Mouse (Mus musculus): ENCODE measurements around the gene Tlr8.
"Not testable (repeated sequence)": the region's sequence is repeated elsewhere in the genome, so short reads cannot be mapped to it uniquely, and the experiment has no call there.

Tlr8 gene

GRCm38 (mm10) chrX:167264086-167264485, at the start of gene Tlr8:
Gene Tlr8, minus strand, starts transcription at chrX:167264329.
- in situ Hi-C loops (cut with MseI, MboI): no loop called here

GRCm38 (mm10) chrX:167302061-167302460, 37.9 kb upstream of the Tlr8 start:
- in situ Hi-C loops (cut with MseI, MboI): not testable (repeated sequence)

- in situ Hi-C loops (cut with MseI, MboI): no loop called here
These were observed 12.8 kb upstream of the Tlr8 start for GRCm38 (mm10) chrX:167276953-167277352.

GRCm38 (mm10) chrX:167276551-167276950, 12.4 kb upstream of the Tlr8 start:
- in situ Hi-C loops (cut with MseI, MboI): no loop called here

- in situ Hi-C loops (cut with MseI, MboI): no loop called here
These were observed 599 bp downstream of the Tlr8 start for GRCm38 (mm10) chrX:167263530-167263929.

- in situ Hi-C loops (cut with MseI, MboI): no loop called here
These were observed 22.4 kb downstream of the Tlr8 start for GRCm38 (mm10) chrX:167241736-167242135.

- in situ Hi-C loops (cut with MseI, MboI): loop anchor here in 1 of 2 experiments (10.0 kb wide), 1 partner anchor 575 kb away; no protein-coding TSS in a partner anchor
These were observed 24.7 kb downstream of the Tlr8 start for GRCm38 (mm10) chrX:167239293-167239921.

GRCm38 (mm10) chrX:167233104-167233687, 30.9 kb downstream of the Tlr8 start:
- in situ Hi-C loops (cut with MseI, MboI): loop anchor here (5.0 to 10.0 kb wide), 2 partner anchors 568 to 571 kb away; no protein-coding TSS in a partner anchor

- in situ Hi-C loops (cut with MseI, MboI): loop anchor here (5.0 to 10.0 kb wide), 2 partner anchors 566 to 569 kb away; no protein-coding TSS in a partner anchor
These were observed 33.0 kb downstream of the Tlr8 start for GRCm38 (mm10) chrX:167231150-167231549.

GRCm38 (mm10) chrX:167229819-167230218, 34.3 kb downstream of the Tlr8 start:
- in situ Hi-C loops (cut with MseI, MboI): loop anchor here (5.0 to 10.0 kb wide), 2 partner anchors 565 to 568 kb away; no protein-coding TSS in a partner anchor

- in situ Hi-C loops (cut with MseI, MboI): no loop called here
These were observed 34.9 kb downstream of the Tlr8 start for GRCm38 (mm10) chrX:167229206-167229605.

- in situ Hi-C loops (cut with MseI, MboI): no loop called here
These were observed 36.4 kb downstream of the Tlr8 start for GRCm38 (mm10) chrX:167227756-167228155.

GRCm38 (mm10) chrX:167227138-167227537, 37.0 kb downstream of the Tlr8 start:
- in situ Hi-C loops (cut with MseI, MboI): no loop called here

- in situ Hi-C loops (cut with MseI, MboI): no loop called here
These were observed 37.6 kb downstream of the Tlr8 start for GRCm38 (mm10) chrX:167226570-167226969.

GRCm38 (mm10) chrX:167212707-167213106, 51.4 kb downstream of the Tlr8 start:
- in situ Hi-C loops (cut with MseI, MboI): no loop called here

GRCm38 (mm10) chrX:167211871-167212555, 52.1 kb downstream of the Tlr8 start:
- in situ Hi-C loops (cut with MseI, MboI): no loop called here

GRCm38 (mm10) chrX:167210319-167210728, 53.8 kb downstream of the Tlr8 start:
- in situ Hi-C loops (cut with MseI, MboI): no loop called here

- in situ Hi-C loops (cut with MseI, MboI): no loop called here
These were observed 54.3 kb downstream of the Tlr8 start for GRCm38 (mm10) chrX:167209828-167210227.

GRCm38 (mm10) chrX:167208978-167209754, 55.0 kb downstream of the Tlr8 start, which contains the start of gene Tmsb4x:
Gene Tmsb4x, minus strand, starts transcription at chrX:167209315.
- in situ Hi-C loops (cut with MseI, MboI): no loop called here

GRCm38 (mm10) chrX:167208506-167208820, 55.7 kb downstream of the Tlr8 start:
- in situ Hi-C loops (cut with MseI, MboI): no loop called here

GRCm38 (mm10) chrX:167207741-167208505, 56.2 kb downstream of the Tlr8 start:
- in situ Hi-C loops (cut with MseI, MboI): no loop called here

All from mouse trophoblast stem cell (cell line).